In the genomic region with DNA sequence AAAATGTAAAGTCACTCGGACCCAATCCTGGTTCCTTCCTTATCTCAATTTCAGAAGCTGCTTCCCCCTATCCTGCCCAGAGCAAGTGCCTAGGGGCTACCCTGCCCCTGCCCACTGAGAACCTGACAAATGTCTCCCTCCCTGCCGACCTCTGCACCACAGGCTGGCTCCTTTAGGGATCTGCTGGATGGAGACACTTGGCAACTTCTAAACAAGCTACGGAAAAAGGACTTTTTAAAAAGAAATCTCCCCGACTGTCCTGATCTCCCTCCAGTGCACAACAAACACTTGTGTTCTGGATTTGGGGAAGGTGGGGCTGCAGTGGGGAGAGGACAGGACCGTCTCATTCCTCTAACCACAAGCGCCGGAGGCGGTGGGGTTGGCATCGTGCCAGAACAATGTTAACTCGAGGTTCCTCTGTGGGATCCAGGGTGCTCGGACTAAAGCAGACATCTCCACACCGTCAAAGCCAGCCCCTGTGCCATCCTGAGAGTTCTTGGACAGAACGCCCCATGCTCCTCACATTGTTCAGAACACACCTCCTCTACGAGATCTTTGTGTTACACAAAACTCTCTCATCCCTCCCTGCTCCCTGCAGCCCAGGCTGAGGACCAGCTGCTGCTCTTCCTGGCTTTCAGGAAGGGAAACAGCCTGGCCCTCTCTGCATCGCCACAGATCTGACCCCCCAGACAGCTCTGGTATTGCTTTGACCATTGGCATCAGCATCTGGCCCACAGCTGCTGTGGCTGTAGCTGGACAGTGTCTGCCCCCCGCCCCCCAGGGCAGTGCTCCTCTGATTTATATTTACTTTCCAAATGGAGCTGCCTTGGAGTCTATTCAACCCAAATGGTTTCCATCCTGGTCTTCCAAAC, we compare ENCODE assay signal across 10 mouse cellular contexts.
DNase-seq lines count a peak whose midpoint lies in the region; ATAC-seq and TF ChIP-seq lines count a peak whose summit lies in the region.
"Had no signal": no experiment of that assay in that cellular context is flagged by ENCODE, and none has a peak within 500 bp of the region (broad histone marks: within the 10 kb centered on the region; RNA-seq: fewer than 3 reads in every experiment).

No protein-coding gene starts in this region.

- H3K4me1 ChIP-seq in hindbrain, embryonic 12.5 days: peaks cover 18% of the 10 kb centered on the region
- H3K4me1 ChIP-seq in hindbrain, embryonic 14.5 days (replicated peaks; ENCODE audit: control insufficient read depth, insufficient read depth, low read length): peaks cover 8% of the 10 kb centered on the region; the same call in 1 of the 2 replicates
- peaks cover 6% of the 10 kb centered on the region; the same call in 1 of the 2 replicates for H3K4me1 ChIP-seq in lung, postnatal 0 days (ENCODE audit: insufficient read depth, low read depth, low read length)
- H3K4me1 ChIP-seq in thymus, adult 2 months (replicated peaks; ENCODE audit: control insufficient read depth, insufficient read depth, low read length): no peaks in the 10 kb centered on the region; the same call in 1 of the 2 replicates

- TF ChIP-seq EP300 in lung, postnatal 0 days (IDR thresholded peaks at IDR 0.05): peak; percentile 77

- no peak for DNase-seq in hindbrain, embryonic 14.5 days (ENCODE audit: low spot score)
- DNase-seq in adrenal gland, postnatal 10 days: peak; percentile 69
- DNase-seq in gastrocnemius, adult 18-20 months (ENCODE audit: low spot score): peak; percentile 56
- DNase-seq in kidney, adult 11 months: peak; percentile 16
- DNase-seq in lung, postnatal 0 days (ENCODE audit: low spot score): peak; percentile 91
- no peak for DNase-seq in MN1 (ENCODE audit: low spot score)
- DNase-seq in thymus, adult 2 months: no peak

- H3K27me3 ChIP-seq in hindbrain, embryonic 12.5 days: no peaks in the 10 kb centered on the region
- no peaks in the 10 kb centered on the region for H3K27me3 ChIP-seq in hindbrain, embryonic 14.5 days (ENCODE audit: control insufficient read depth, insufficient read depth, low read length)
- H3K27me3 ChIP-seq in lung, postnatal 0 days (replicated peaks; ENCODE audit: insufficient read depth, low read length): no peaks in the 10 kb centered on the region
- no peaks in the 10 kb centered on the region for H3K27me3 ChIP-seq in thymus, adult 2 months (ENCODE audit: control insufficient read depth, insufficient read depth, low read length)

- TF ChIP-seq CTCF in lung, postnatal 0 days (IDR thresholded peaks at IDR 0.05): no peak
- no peak for TF ChIP-seq CTCF in thymus, adult 2 months (IDR thresholded peaks at IDR 0.05; ENCODE audit: borderline replicate concordance, control insufficient read depth, extremely low read depth, insufficient read depth, low read length, poor library complexity)

- H3K4me2 ChIP-seq in hindbrain, embryonic 12.5 days (replicated peaks): no peak overlapping the region
- no peak overlapping the region for H3K4me2 ChIP-seq in hindbrain, embryonic 14.5 days (replicated peaks)
- no peak overlapping the region for H3K4me2 ChIP-seq in lung, postnatal 0 days (replicated peaks; ENCODE audit: low read depth, low read length)

- WGBS in hindbrain, embryonic 12.5 days: 64% methylated on average over 16 of the region's 16 CpGs
- 61% methylated on average over 16 of the region's 16 CpGs for WGBS in hindbrain, embryonic 14.5 days
- 30% methylated on average over 16 of the region's 16 CpGs for WGBS in lung, postnatal 0 days
- WGBS in thymus, adult 2 months: 42% methylated on average over 16 of the region's 16 CpGs

- H3K9ac ChIP-seq in hindbrain, embryonic 12.5 days: no peak overlapping the region
- no peak overlapping the region for H3K9ac ChIP-seq in hindbrain, embryonic 14.5 days
- H3K9ac ChIP-seq in lung, postnatal 0 days (replicated peaks; ENCODE audit: low read depth): no peak overlapping the region

- H3K9me3 ChIP-seq in hindbrain, embryonic 12.5 days (replicated peaks): no peaks in the 10 kb centered on the region
- H3K9me3 ChIP-seq in hindbrain, embryonic 14.5 days (ENCODE audit: control insufficient read depth, low read length): no peaks in the 10 kb centered on the region
- H3K9me3 ChIP-seq in lung, postnatal 0 days (ENCODE audit: low read length): no peaks in the 10 kb centered on the region

- no peak for TF ChIP-seq POLR2A in thymus, adult 2 months (IDR thresholded peaks at IDR 0.05; ENCODE audit: control insufficient read depth, extremely low read depth, insufficient read depth, low read length, poor library complexity)

- H3K27ac ChIP-seq in hindbrain, embryonic 12.5 days: 0 out of 2 replicates have a peak overlapping the region, but pooled peaks have one; percentile 12
- H3K27ac ChIP-seq in hindbrain, embryonic 14.5 days: no peak overlapping the region; the same call in 1 of the 2 replicates
- H3K27ac ChIP-seq in lung, postnatal 0 days (ENCODE audit: low read length): peak overlapping the region; percentile 61
- H3K27ac ChIP-seq in thymus, adult 2 months (ENCODE audit: control insufficient read depth, insufficient read depth, low read length): no peak overlapping the region

- no peak overlapping the region for H3K4me3 ChIP-seq in hindbrain, embryonic 12.5 days
- H3K4me3 ChIP-seq in hindbrain, embryonic 14.5 days (replicated peaks; ENCODE audit: low read length): no peak overlapping the region
- H3K4me3 ChIP-seq in lung, postnatal 0 days (ENCODE audit: low read depth, low read length): no peak overlapping the region
- no peak overlapping the region for H3K4me3 ChIP-seq in thymus, adult 2 months (ENCODE audit: control insufficient read depth, insufficient read depth, low read length)
- H3K4me3 ChIP-seq: erythroblast, embryonic 14.5 days had no signal

- no peak for ATAC-seq in hindbrain, embryonic 12.5 days (ENCODE audit: low FRiP score)
- ATAC-seq in hindbrain, embryonic 14.5 days (ENCODE audit: low FRiP score): no peak
- ATAC-seq in lung, postnatal 0 days: peak; percentile 94

- 0 out of 2 replicates have a peak, but pooled peaks cover 3% of the 10 kb centered on the region for H3K36me3 ChIP-seq in hindbrain, embryonic 12.5 days
- no peaks in the 10 kb centered on the region for H3K36me3 ChIP-seq in hindbrain, embryonic 14.5 days (replicated peaks; ENCODE audit: control insufficient read depth, insufficient read depth)
- peaks cover 47% of the 10 kb centered on the region; the same call in 1 of the 2 replicates for H3K36me3 ChIP-seq in lung, postnatal 0 days (ENCODE audit: insufficient read depth, low read length)
- peaks cover 31% of the 10 kb centered on the region for H3K36me3 ChIP-seq in thymus, adult 2 months (ENCODE audit: control insufficient read depth, insufficient read depth, low read length)
- H3K36me3 ChIP-seq: G1E had no signal

Comparison
In these comparisons a context has a peak if more than half of its experiments do, and no peak if none do; other contexts are left out.
1. H3K27ac ChIP-seq: peak in hindbrain, embryonic 12.5 days (single experiment) and lung, postnatal 0 days (single experiment); none in hindbrain, embryonic 14.5 days (single experiment) and thymus, adult 2 months (single experiment).
2. DNase-seq: peak in adrenal gland, postnatal 10 days (single experiment), gastrocnemius, adult 18-20 months (single experiment), kidney, adult 11 months (single experiment) and lung, postnatal 0 days (single experiment); none in hindbrain, embryonic 14.5 days (single experiment), MN1 (single experiment) and thymus, adult 2 months (single experiment).